Mouse (Mus musculus) liver, embryonic 12.5 days (tissue): ENCODE measurements at regions not wholly inside any gene's neighbourhood (a gene's known extent, or its start where the extent isn't known, plus 50 kb on each side); places are given as distances from the start of the nearest gene placed in this dataset.

Experiments used
- ATAC-seq: fragments of 200-750 bp; cut with Nextera tagmentation; 2 replicates; pipeline ENCODE4 v1.8.0; 2017; ENCODE audit warnings: moderate number of reproducible peaks, mild to moderate bottlenecking, moderate library complexity
- H3K27ac ChIP-seq: fragments of 300-500 bp; sonication (generic); 2 replicates; pipeline ENCODE4 v1.5.1; 2016; ENCODE audit warnings: mild to moderate bottlenecking
- H3K27me3 ChIP-seq: fragments of 300-500 bp; sonication (generic); replicated peaks from 2 replicates; pipeline ENCODE4 v1.6.1; 2016; ENCODE audit warnings: mild to moderate bottlenecking, moderate library complexity
- H3K36me3 ChIP-seq: fragments of 300-500 bp; sonication (generic); 2 replicates; pipeline ENCODE4 v1.6.1; 2016; ENCODE audit warnings: mild to moderate bottlenecking, moderate library complexity
- H3K4me1 ChIP-seq: fragments of 300-500 bp; sonication (generic); 2 replicates; pipeline ENCODE4 v1.6.1; 2016
- H3K4me2 ChIP-seq: fragments of 300-500 bp; sonication (generic); 2 replicates; pipeline ENCODE4 v1.6.1; 2016; ENCODE audit warnings: mild to moderate bottlenecking, moderate library complexity
- H3K4me3 ChIP-seq: fragments of 300-500 bp; sonication (generic); 2 replicates; pipeline ENCODE4 v1.5.1; 2016; ENCODE audit warnings: mild to moderate bottlenecking, moderate library complexity
- H3K9ac ChIP-seq: fragments of 300-500 bp; sonication (generic); 2 replicates; pipeline ENCODE4 v1.6.1; 2016; ENCODE audit warnings: mild to moderate bottlenecking, moderate library complexity
- H3K9me3 ChIP-seq: fragments of 300-500 bp; sonication (generic); replicated peaks from 2 replicates; pipeline ENCODE4 v1.6.1; 2016; ENCODE audit warnings: mild to moderate bottlenecking, moderate library complexity
- WGBS: fragments of 180-500 bp; shearing (Covaris S2); methylation state at CpG from one replicate; pipeline ENCODE4 v1.1.7; 2016; ENCODE audit not compliant: insufficient replicate concordance; 5-methylcytosine and 5-hydroxymethylcytosine counted together

GRCm38 (mm10) chr1:15155046-15155445, 938.1 kb downstream of the 4930444P10Rik start:
- H3K4me1 ChIP-seq = no peaks in the 10 kb centered on the region
- no peak overlapping the region for H3K27ac ChIP-seq
- ATAC-seq = no peak
- H3K9ac ChIP-seq = no peak overlapping the region
- H3K9me3 ChIP-seq = no peaks in the 10 kb centered on the region
- H3K4me3 ChIP-seq = no peak overlapping the region
- no peaks in the 10 kb centered on the region for H3K27me3 ChIP-seq
- WGBS = 68% methylated on average over 2 of the region's 2 CpGs
- no peak overlapping the region for H3K4me2 ChIP-seq
- no peaks in the 10 kb centered on the region for H3K36me3 ChIP-seq

GRCm38 (mm10) chr1:15153952-15154351, 939.2 kb downstream of the 4930444P10Rik start:
- H3K9me3 ChIP-seq = no peaks in the 10 kb centered on the region
- no peaks in the 10 kb centered on the region for H3K4me1 ChIP-seq
- no peak for ATAC-seq
- 73% methylated on average over 2 of the region's 2 CpGs for WGBS
- no peak overlapping the region for H3K9ac ChIP-seq
- no peak overlapping the region for H3K4me2 ChIP-seq
- H3K4me3 ChIP-seq = no peak overlapping the region
- no peaks in the 10 kb centered on the region for H3K36me3 ChIP-seq
- no peak overlapping the region for H3K27ac ChIP-seq
- no peaks in the 10 kb centered on the region for H3K27me3 ChIP-seq

- no peaks in the 10 kb centered on the region for H3K27me3 ChIP-seq
- no peaks in the 10 kb centered on the region for H3K4me1 ChIP-seq
- H3K4me2 ChIP-seq = no peak overlapping the region
- no peak for ATAC-seq
- H3K4me3 ChIP-seq = no peak overlapping the region
- WGBS = 45% methylated on average over 1 of the region's 1 CpGs
- H3K36me3 ChIP-seq = no peaks in the 10 kb centered on the region
- no peaks in the 10 kb centered on the region for H3K9me3 ChIP-seq
- H3K9ac ChIP-seq = no peak overlapping the region
- no peak overlapping the region for H3K27ac ChIP-seq
These were observed 949.1 kb downstream of the 4930444P10Rik start for GRCm38 (mm10) chr1:15143922-15144591.

- 52% methylated on average over 3 of the region's 3 CpGs for WGBS
- Histone ChIP-seq H3K4me2 (no peak overlapping the region), H3K9ac (no peak overlapping the region), H3K4me1 (no peaks in the 10 kb centered on the region), H3K27me3 (no peaks in the 10 kb centered on the region), H3K27ac (no peak overlapping the region), H3K4me3 (no peak overlapping the region), H3K9me3 (no peaks in the 10 kb centered on the region), H3K36me3 (no peaks in the 10 kb centered on the region)
- ATAC-seq = peak; percentile 81
These were observed 974.7 kb downstream of the 4930444P10Rik start for GRCm38 (mm10) chr1:15118462-15118861.

- ATAC-seq = no peak
- H3K27ac ChIP-seq = no peak overlapping the region
- no peak overlapping the region for H3K4me3 ChIP-seq
- H3K9ac ChIP-seq = no peak overlapping the region
- no peaks in the 10 kb centered on the region for H3K36me3 ChIP-seq
- H3K9me3 ChIP-seq = no peaks in the 10 kb centered on the region
- no peaks in the 10 kb centered on the region for H3K4me1 ChIP-seq
- H3K27me3 ChIP-seq = no peaks in the 10 kb centered on the region
- 50% methylated on average over 2 of the region's 2 CpGs for WGBS
- H3K4me2 ChIP-seq = no peak overlapping the region
These were observed 981.7 kb downstream of the 4930444P10Rik start for GRCm38 (mm10) chr1:15111420-15111819.

GRCm38 (mm10) chr1:15070331-15070730, 1022.8 kb downstream of the 4930444P10Rik start:
- ATAC-seq = no peak
- Histone ChIP-seq H3K27ac (no peak overlapping the region), H3K27me3 (no peaks in the 10 kb centered on the region), H3K36me3 (no peaks in the 10 kb centered on the region), H3K4me2 (no peak overlapping the region), H3K4me3 (no peak overlapping the region), H3K4me1 (no peaks in the 10 kb centered on the region), H3K9ac (no peak overlapping the region), H3K9me3 (no peaks in the 10 kb centered on the region)
- WGBS = 70% methylated on average over 1 of the region's 1 CpGs

GRCm38 (mm10) chr1:15034047-15034446, 1059.1 kb downstream of the 4930444P10Rik start:
- no peaks in the 10 kb centered on the region for H3K27me3 ChIP-seq
- WGBS = 52% methylated on average over 1 of the region's 1 CpGs
- no peak overlapping the region for H3K4me2 ChIP-seq
- no peaks in the 10 kb centered on the region for H3K4me1 ChIP-seq
- no peak overlapping the region for H3K4me3 ChIP-seq
- no peaks in the 10 kb centered on the region for H3K9me3 ChIP-seq
- no peaks in the 10 kb centered on the region for H3K36me3 ChIP-seq
- no peak overlapping the region for H3K9ac ChIP-seq
- H3K27ac ChIP-seq = no peak overlapping the region
- ATAC-seq = no peak

- Histone ChIP-seq H3K27me3 (no peaks in the 10 kb centered on the region), H3K9me3 (no peaks in the 10 kb centered on the region), H3K4me2 (no peak overlapping the region), H3K36me3 (no peaks in the 10 kb centered on the region), H3K27ac (no peak overlapping the region), H3K4me1 (no peaks in the 10 kb centered on the region), H3K4me3 (no peak overlapping the region), H3K9ac (no peak overlapping the region)
- no peak for ATAC-seq
- WGBS = 69% methylated on average over 4 of the region's 4 CpGs
These were observed 1074.7 kb downstream of the 4930444P10Rik start for GRCm38 (mm10) chr1:15018460-15018779.

- Histone ChIP-seq H3K9ac (no peak overlapping the region), H3K27ac (no peak overlapping the region), H3K4me3 (no peak overlapping the region), H3K4me2 (no peak overlapping the region), H3K9me3 (no peaks in the 10 kb centered on the region), H3K36me3 (no peaks in the 10 kb centered on the region), H3K27me3 (no peaks in the 10 kb centered on the region), H3K4me1 (no peaks in the 10 kb centered on the region)
- 55% methylated on average over 9 of the region's 9 CpGs for WGBS
- no peak for ATAC-seq
These were observed 1075.3 kb downstream of the 4930444P10Rik start for GRCm38 (mm10) chr1:15017689-15018459.

- Histone ChIP-seq H3K4me3 (no peak overlapping the region), H3K27ac (no peak overlapping the region), H3K36me3 (no peaks in the 10 kb centered on the region), H3K9me3 (no peaks in the 10 kb centered on the region), H3K27me3 (no peaks in the 10 kb centered on the region), H3K4me1 (no peaks in the 10 kb centered on the region), H3K4me2 (no peak overlapping the region), H3K9ac (no peak overlapping the region)
- 7% methylated on average over 3 of the region's 3 CpGs for WGBS
- ATAC-seq = no peak
These were observed 1085.3 kb downstream of the 4930444P10Rik start for GRCm38 (mm10) chr1:15007663-15008344.

- H3K4me2 ChIP-seq = no peak overlapping the region
- 81% methylated on average over 3 of the region's 3 CpGs for WGBS
- H3K36me3 ChIP-seq = no peaks in the 10 kb centered on the region
- H3K4me3 ChIP-seq = no peak overlapping the region
- H3K27me3 ChIP-seq = no peaks in the 10 kb centered on the region
- ATAC-seq = no peak
- no peaks in the 10 kb centered on the region for H3K4me1 ChIP-seq
- no peaks in the 10 kb centered on the region for H3K9me3 ChIP-seq
- H3K27ac ChIP-seq = no peak overlapping the region
- no peak overlapping the region for H3K9ac ChIP-seq
These were observed 1097.8 kb downstream of the 4930444P10Rik start for GRCm38 (mm10) chr1:14995348-14995747.

GRCm38 (mm10) chr1:14980093-14980711, 1112.9 kb downstream of the 4930444P10Rik start:
- no peak for ATAC-seq
- Histone ChIP-seq H3K36me3 (no peaks in the 10 kb centered on the region), H3K9me3 (peaks cover 6% of the 10 kb centered on the region; the same call in 1 of the 2 replicates), H3K9ac (no peak overlapping the region), H3K27me3 (no peaks in the 10 kb centered on the region), H3K4me1 (no peaks in the 10 kb centered on the region), H3K27ac (no peak overlapping the region), H3K4me3 (no peak overlapping the region), H3K4me2 (no peak overlapping the region)
- 43% methylated on average over 6 of the region's 6 CpGs for WGBS
